Mouse (Mus musculus): ENCODE measurements at regions not wholly inside any gene's neighbourhood (a gene's known extent, or its start where the extent isn't known, plus 50 kb on each side); places are given as distances from the start of the nearest gene placed in this dataset.

- WGBS = 18% methylated on average over 7 of the region's 7 CpGs
- H3K36me3 ChIP-seq (ENCODE audit: control insufficient read depth, insufficient read depth, low read length) = no peaks in the 10 kb centered on the region
- no peaks in the 10 kb centered on the region for H3K27me3 ChIP-seq (ENCODE audit: control insufficient read depth, insufficient read depth, low read length)
- H3K79me2 ChIP-seq (ENCODE audit: control insufficient read depth, insufficient read depth, low read length) = no peaks in the 10 kb centered on the region
- peak overlapping the region; percentile 37 for H3K9ac ChIP-seq (ENCODE audit: low read depth, low read length)
- TF ChIP-seq POLR2A (IDR thresholded peaks at IDR 0.05; ENCODE audit: extremely low read depth, insufficient read depth, low read length) (no peak), CTCF (IDR thresholded peaks at IDR 0.05; ENCODE audit: low read depth, low read length) (no peak)
- peaks cover 28% of the 10 kb centered on the region for H3K4me1 ChIP-seq (ENCODE audit: control insufficient read depth, insufficient read depth, low read length)
- peak; percentile 99 for DNase-seq (ENCODE audit: extremely low read depth, low read depth, low spot score)
- no peak overlapping the region for H3K4me3 ChIP-seq (ENCODE audit: insufficient read depth, low read depth, low read length)
- H3K27ac ChIP-seq (replicated peaks; ENCODE audit: insufficient read depth, low read depth, low read length) = peak overlapping the region; percentile 75
Observed at GRCm38 (mm10) chr3:21962360-21962782, 114.1 kb upstream of the Tbl1xr1 start.

GRCm38 (mm10) chr3:21962921-21963732 is 113.3 kb upstream of the Tbl1xr1 start:
- peak overlapping the region; percentile 75 for H3K27ac ChIP-seq (replicated peaks; ENCODE audit: insufficient read depth, low read depth, low read length)
- 25% methylated on average over 7 of the region's 7 CpGs for WGBS
- H3K79me2 ChIP-seq (ENCODE audit: control insufficient read depth, insufficient read depth, low read length) = no peaks in the 10 kb centered on the region
- no peak overlapping the region for H3K9ac ChIP-seq (ENCODE audit: low read depth, low read length)
- TF ChIP-seq POLR2A (IDR thresholded peaks at IDR 0.05; ENCODE audit: extremely low read depth, insufficient read depth, low read length) (no peak), CTCF (IDR thresholded peaks at IDR 0.05; ENCODE audit: low read depth, low read length) (no peak)
- no peak overlapping the region for H3K4me3 ChIP-seq (ENCODE audit: insufficient read depth, low read depth, low read length)
- H3K27me3 ChIP-seq (ENCODE audit: control insufficient read depth, insufficient read depth, low read length) = no peaks in the 10 kb centered on the region
- peak; percentile 81 for DNase-seq (ENCODE audit: extremely low read depth, low read depth, low spot score)
- H3K36me3 ChIP-seq (ENCODE audit: control insufficient read depth, insufficient read depth, low read length) = no peaks in the 10 kb centered on the region
- H3K4me1 ChIP-seq (ENCODE audit: control insufficient read depth, insufficient read depth, low read length) = peaks cover 28% of the 10 kb centered on the region

DNA sequence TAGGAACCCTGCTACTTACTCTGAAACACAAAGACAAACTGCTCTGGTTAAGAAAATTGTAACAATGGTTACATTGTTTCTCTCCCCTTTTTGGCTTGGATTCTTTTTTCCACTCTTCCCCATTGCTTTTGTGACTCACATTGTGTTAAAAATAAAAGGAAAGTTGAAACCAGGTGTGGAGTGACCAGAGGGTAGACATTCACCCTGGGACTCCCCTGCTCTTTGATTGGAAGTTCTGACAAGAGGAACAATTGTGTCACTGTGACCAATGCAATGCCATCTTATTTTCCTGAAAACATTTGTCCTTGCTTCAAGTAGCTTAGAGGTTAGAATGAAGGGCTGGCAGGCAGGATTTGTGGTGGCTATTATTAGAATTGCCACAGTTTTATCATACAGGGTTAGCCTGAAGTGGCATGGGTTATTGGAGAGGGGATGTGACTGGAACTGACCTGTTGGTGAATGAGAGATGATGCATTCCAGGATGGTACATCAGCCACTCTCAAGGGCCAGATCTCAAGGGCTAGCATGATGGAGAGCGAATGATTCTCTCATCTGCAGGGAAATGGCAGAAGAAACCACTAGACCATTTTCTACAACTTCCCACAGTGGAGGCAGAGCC is 112.6 kb upstream of the Tbl1xr1 start:
- no peak for DNase-seq (ENCODE audit: extremely low read depth, low read depth, low spot score)
- WGBS = 97% methylated on average over 1 of the region's 1 CpGs
- 0 out of 2 replicates have a peak overlapping the region, but pooled peaks have one; percentile 29 for H3K9ac ChIP-seq (ENCODE audit: low read depth, low read length)
- H3K36me3 ChIP-seq (ENCODE audit: control insufficient read depth, insufficient read depth, low read length) = no peaks in the 10 kb centered on the region
- H3K79me2 ChIP-seq (ENCODE audit: control insufficient read depth, insufficient read depth, low read length) = no peaks in the 10 kb centered on the region
- TF ChIP-seq CTCF (IDR thresholded peaks at IDR 0.05; ENCODE audit: low read depth, low read length) = no peak
- TF ChIP-seq POLR2A (IDR thresholded peaks at IDR 0.05; ENCODE audit: extremely low read depth, insufficient read depth, low read length) = no peak
- H3K27ac ChIP-seq (replicated peaks; ENCODE audit: insufficient read depth, low read depth, low read length) = peak overlapping the region; percentile 53
- no peak overlapping the region for H3K4me3 ChIP-seq (ENCODE audit: insufficient read depth, low read depth, low read length)
- no peaks in the 10 kb centered on the region for H3K27me3 ChIP-seq (ENCODE audit: control insufficient read depth, insufficient read depth, low read length)
- peaks cover 26% of the 10 kb centered on the region for H3K4me1 ChIP-seq (ENCODE audit: control insufficient read depth, insufficient read depth, low read length)

DNA sequence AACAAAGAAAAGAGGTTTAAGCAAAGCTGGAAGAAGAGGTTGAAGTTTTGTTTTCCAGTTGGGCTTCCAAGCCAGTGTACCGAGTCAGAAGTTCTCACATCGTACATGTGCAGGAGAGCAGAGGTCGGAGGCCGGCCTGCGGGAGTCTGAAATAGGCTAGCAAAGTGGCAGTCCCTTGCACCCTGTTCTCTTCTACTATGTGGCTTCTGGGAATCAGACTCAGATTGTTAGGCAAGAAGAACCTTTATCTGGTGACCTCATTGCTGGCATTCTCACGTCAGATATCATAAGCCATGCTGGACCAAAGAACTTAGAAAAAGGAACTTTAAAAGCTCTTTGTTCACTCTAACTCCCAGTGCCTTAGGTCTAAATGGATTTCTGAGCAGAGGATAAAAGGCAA is 112.0 kb upstream of the Tbl1xr1 start:
- H3K27ac ChIP-seq (replicated peaks; ENCODE audit: insufficient read depth, low read depth, low read length) = no peak overlapping the region
- H3K9ac ChIP-seq (ENCODE audit: low read depth, low read length) = no peak overlapping the region
- no peaks in the 10 kb centered on the region for H3K36me3 ChIP-seq (ENCODE audit: control insufficient read depth, insufficient read depth, low read length)
- H3K27me3 ChIP-seq (ENCODE audit: control insufficient read depth, insufficient read depth, low read length) = no peaks in the 10 kb centered on the region
- peaks cover 26% of the 10 kb centered on the region for H3K4me1 ChIP-seq (ENCODE audit: control insufficient read depth, insufficient read depth, low read length)
- peak; percentile 88 for DNase-seq (ENCODE audit: extremely low read depth, low read depth, low spot score)
- no peaks in the 10 kb centered on the region for H3K79me2 ChIP-seq (ENCODE audit: control insufficient read depth, insufficient read depth, low read length)
- H3K4me3 ChIP-seq (ENCODE audit: insufficient read depth, low read depth, low read length) = no peak overlapping the region
- 24% methylated on average over 6 of the region's 6 CpGs for WGBS
- no peak for TF ChIP-seq CTCF (IDR thresholded peaks at IDR 0.05; ENCODE audit: low read depth, low read length)
- TF ChIP-seq POLR2A (IDR thresholded peaks at IDR 0.05; ENCODE audit: extremely low read depth, insufficient read depth, low read length) = no peak

DNA sequence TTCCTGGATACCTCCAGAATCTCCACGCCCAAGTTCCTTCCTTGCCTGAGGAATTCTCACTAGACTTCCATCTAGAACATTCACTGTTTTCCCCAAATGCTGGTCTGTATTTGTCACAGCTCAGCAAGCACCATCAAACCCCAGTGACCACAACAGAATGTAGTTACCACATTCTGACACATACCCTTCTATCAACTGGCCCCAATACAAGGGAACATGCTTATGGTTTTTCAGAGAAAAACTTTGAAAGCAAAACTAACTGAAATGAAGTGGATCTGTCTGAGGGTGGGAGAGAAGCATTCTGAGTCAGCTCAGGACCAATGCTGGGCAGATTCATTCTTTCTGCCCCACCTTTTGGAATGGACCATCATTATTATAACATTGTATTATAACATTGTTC is 110.9 kb upstream of the Tbl1xr1 start:
- no peak for DNase-seq (ENCODE audit: extremely low read depth, low read depth, low spot score)
- no peak for TF ChIP-seq CTCF (IDR thresholded peaks at IDR 0.05; ENCODE audit: low read depth, low read length)
- TF ChIP-seq POLR2A (IDR thresholded peaks at IDR 0.05; ENCODE audit: extremely low read depth, insufficient read depth, low read length) = no peak
- Histone ChIP-seq H3K9ac (ENCODE audit: low read depth, low read length) (no peak overlapping the region), H3K36me3 (ENCODE audit: control insufficient read depth, insufficient read depth, low read length) (no peaks in the 10 kb centered on the region), H3K4me3 (ENCODE audit: insufficient read depth, low read depth, low read length) (no peak overlapping the region), H3K4me1 (ENCODE audit: control insufficient read depth, insufficient read depth, low read length) (peaks cover 26% of the 10 kb centered on the region), H3K79me2 (ENCODE audit: control insufficient read depth, insufficient read depth, low read length) (no peaks in the 10 kb centered on the region), H3K27ac (replicated peaks; ENCODE audit: insufficient read depth, low read depth, low read length) (no peak overlapping the region), H3K27me3 (ENCODE audit: control insufficient read depth, insufficient read depth, low read length) (no peaks in the 10 kb centered on the region)
- WGBS = 97% methylated on average over 1 of the region's 1 CpGs

GRCm38 (mm10) chr3:21971731-21972130 is 104.7 kb upstream of the Tbl1xr1 start:
- Histone ChIP-seq H3K27ac (replicated peaks; ENCODE audit: insufficient read depth, low read depth, low read length) (no peak overlapping the region), H3K27me3 (ENCODE audit: control insufficient read depth, insufficient read depth, low read length) (no peaks in the 10 kb centered on the region), H3K79me2 (ENCODE audit: control insufficient read depth, insufficient read depth, low read length) (no peaks in the 10 kb centered on the region), H3K36me3 (ENCODE audit: control insufficient read depth, insufficient read depth, low read length) (no peaks in the 10 kb centered on the region), H3K9ac (ENCODE audit: low read depth, low read length) (no peak overlapping the region), H3K4me3 (ENCODE audit: insufficient read depth, low read depth, low read length) (no peak overlapping the region), H3K4me1 (ENCODE audit: control insufficient read depth, insufficient read depth, low read length) (peaks cover 2% of the 10 kb centered on the region; the same call in 1 of the 2 replicates)
- 97% methylated on average over 1 of the region's 1 CpGs for WGBS
- TF ChIP-seq CTCF (IDR thresholded peaks at IDR 0.05; ENCODE audit: low read depth, low read length) (no peak), POLR2A (IDR thresholded peaks at IDR 0.05; ENCODE audit: extremely low read depth, insufficient read depth, low read length) (no peak)
- DNase-seq (ENCODE audit: extremely low read depth, low read depth, low spot score) = no peak
